Mouse (Mus musculus) erythroblast, embryonic 14.5 days (primary cell): ENCODE measurements around the gene Sox10.

Experiments used
- GATA1 ChIP-seq: IDR thresholded peaks from 2 replicates; pipeline ENCODE4 v1.6.1; 2012; ENCODE audit warnings: low read length, inconsistent platforms, mixed read lengths
- TAL1 ChIP-seq: IDR thresholded peaks from 3 replicates; pipeline ENCODE4 v1.6.1; 2012; ENCODE audit warnings: low read length, inconsistent platforms, mixed read lengths

- TF ChIP-seq GATA1 (no peak), TAL1 (no peak)
Observed at GRCm38 (mm10) chr15:79115276-79115675, 49.8 kb downstream of the Sox10 start.
